Mouse (Mus musculus): ENCODE results near the gene Xylb.

- TF ChIP-seq EP300 (IDR thresholded peaks at IDR 0.05; ENCODE audit: low read depth): no peak
- no peak for TF ChIP-seq CTCF (IDR thresholded peaks at IDR 0.05; ENCODE audit: low read depth)
Measured at GRCm38 (mm10) chr9:119320946-119321345, 36.2 kb upstream of the Xylb start.

Measured in heart, postnatal 0 days (tissue).